In genomic region chr13:74854338-74855047, GRCm38 (mm10) we compare ENCODE assay signal across 8 mouse cellular contexts. TPM values are rescaled to one million over a fixed set of nuclear protein-coding genes. Genes with fewer than 3 reads are reported as not detected.
DNase-seq lines count a peak whose midpoint lies in the region; ATAC-seq and TF ChIP-seq lines count a peak whose summit lies in the region.

No protein-coding gene starts in this region.

- no peaks in the 10 kb centered on the region for H3K9me3 ChIP-seq in limb, embryonic 12.5 days
- H3K9me3 ChIP-seq in midbrain, postnatal 0 days (ENCODE audit: low read length): no peaks in the 10 kb centered on the region

- WGBS in limb, embryonic 12.5 days: 11% methylated on average over 3 of the region's 3 CpGs
- WGBS in midbrain, postnatal 0 days: 4% methylated on average over 3 of the region's 3 CpGs
- 3% methylated on average over 3 of the region's 3 CpGs for WGBS in spleen, adult 2 months

- peak; percentile 44 to 55 for DNase-seq in urinary bladder, adult 18-20 months (ENCODE audit: low spot score in 2 of 2)
- DNase-seq in urinary bladder, postnatal 10 days (ENCODE audit: low spot score): no peak
- peak; percentile 75 for DNase-seq in embryo, embryonic 11 days
- peak; percentile 78 to 82 for DNase-seq in heart, adult 18-20 months
- peak; percentile 65 to 80 for DNase-seq in kidney, adult 8-10 months
- DNase-seq in midbrain, postnatal 0 days (ENCODE audit: low spot score): peak; percentile 86
- DNase-seq in spleen, adult 2 months (ENCODE audit: low read depth in 1 of 2, low spot score in 2 of 2): peak; percentile 41 to 62

- H3K4me2 ChIP-seq in limb, embryonic 12.5 days: no peak overlapping the region
- no peak overlapping the region for H3K4me2 ChIP-seq in midbrain, postnatal 0 days (ENCODE audit: low read depth, low read length, poor library complexity, severe bottlenecking)

- no peak overlapping the region for H3K4me3 ChIP-seq in limb, embryonic 12.5 days (replicated peaks)
- H3K4me3 ChIP-seq in midbrain, postnatal 0 days (ENCODE audit: low read depth, low read length): no peak overlapping the region
- no peak overlapping the region for H3K4me3 ChIP-seq in spleen, adult 2 months (ENCODE audit: extremely low read depth, insufficient read depth, insufficient read length)

- H3K9ac ChIP-seq in limb, embryonic 12.5 days (replicated peaks): no peak overlapping the region
- no peak overlapping the region for H3K9ac ChIP-seq in midbrain, postnatal 0 days (replicated peaks; ENCODE audit: low read length, poor library complexity, severe bottlenecking)

- TF ChIP-seq POLR2A in spleen, adult 2 months (IDR thresholded peaks at IDR 0.05; ENCODE audit: low read depth, low read length): no peak

- H3K4me1 ChIP-seq in limb, embryonic 12.5 days (replicated peaks): no peaks in the 10 kb centered on the region
- H3K4me1 ChIP-seq in midbrain, postnatal 0 days (ENCODE audit: insufficient read depth, low read length): no peaks in the 10 kb centered on the region
- no peaks in the 10 kb centered on the region for H3K4me1 ChIP-seq in spleen, adult 2 months (ENCODE audit: control insufficient read depth, insufficient read depth, insufficient read length)

- ATAC-seq in limb, embryonic 12.5 days (ENCODE audit: insufficient number of reproducible peaks, insufficient read depth, low FRiP score, low TSS enrichment, low read depth): peak; percentile 73; the same call in 1 of the 2 replicates
- ATAC-seq in midbrain, postnatal 0 days (ENCODE audit: low FRiP score): peak; percentile 84; the same call in 1 of the 2 replicates

- H3K36me3 ChIP-seq in limb, embryonic 12.5 days: no peaks in the 10 kb centered on the region
- no peaks in the 10 kb centered on the region for H3K36me3 ChIP-seq in midbrain, postnatal 0 days (ENCODE audit: insufficient read depth, low read length)
- H3K36me3 ChIP-seq in spleen, adult 2 months (ENCODE audit: control insufficient read depth, insufficient read depth, low read length): no peaks in the 10 kb centered on the region

- no peaks in the 10 kb centered on the region for H3K27me3 ChIP-seq in limb, embryonic 12.5 days
- no peaks in the 10 kb centered on the region for H3K27me3 ChIP-seq in midbrain, postnatal 0 days (ENCODE audit: insufficient read depth, low read length)
- H3K27me3 ChIP-seq in spleen, adult 2 months (ENCODE audit: control insufficient read depth, insufficient read depth, low read length): no peaks in the 10 kb centered on the region; the same call in 1 of the 2 replicates

- TF ChIP-seq CTCF in midbrain, postnatal 0 days (IDR thresholded peaks at IDR 0.05): peak; percentile 71
- TF ChIP-seq CTCF in spleen, adult 2 months (IDR thresholded peaks at IDR 0.05; ENCODE audit: extremely low read depth, insufficient read depth, insufficient read length, insufficient replicate concordance): peak; percentile 47; the same call in 1 of the 2 replicates

- H3K27ac ChIP-seq in limb, embryonic 12.5 days: no peak overlapping the region
- H3K27ac ChIP-seq in midbrain, postnatal 0 days (ENCODE audit: low read depth, low read length): no peak overlapping the region
- H3K27ac ChIP-seq in spleen, adult 2 months (ENCODE audit: insufficient read depth, low read length): no peak overlapping the region

RNA-seq across cellular contexts. Expression of gene Cast, which starts 45.9 kb away (rescaled TPM):
- 100 to 1,000 TPM; 100 to 114 TPM for total RNA-seq in heart, adult 18-20 months (2021)
- polyA plus RNA-seq in limb, embryonic 12.5 days (2016; fragmentation: Nextera tagmentation; extraction: Ambion mirVana): 24.7 and 31.2 TPM in 2 replicates
- 5.0 and 7.7 TPM in 2 replicates for total RNA-seq in midbrain, postnatal 0 days (2014; rRNA removed)
- 4.7 and 5.5 TPM in 2 replicates for polyA plus RNA-seq in midbrain, postnatal 0 days (2015; fragmentation: Nextera tagmentation; extraction: Ambion mirVana)
- polyA plus RNA-seq in spleen, adult 2 months (2012; rRNA removed): 3.7 and 6.1 TPM in 2 replicates
